Mouse (Mus musculus): ENCODE results near the gene Ythdf1.
A peak's percentile ranks its signal among the peaks of the same experiment; 100 is the strongest.

Gene Ythdf1

GRCm38 (mm10) chr2:180910928-180911327 is 9.8 kb downstream of the Ythdf1 start:
- DNase-seq (ENCODE audit: low read depth, low spot score) = no peak

DNA sequence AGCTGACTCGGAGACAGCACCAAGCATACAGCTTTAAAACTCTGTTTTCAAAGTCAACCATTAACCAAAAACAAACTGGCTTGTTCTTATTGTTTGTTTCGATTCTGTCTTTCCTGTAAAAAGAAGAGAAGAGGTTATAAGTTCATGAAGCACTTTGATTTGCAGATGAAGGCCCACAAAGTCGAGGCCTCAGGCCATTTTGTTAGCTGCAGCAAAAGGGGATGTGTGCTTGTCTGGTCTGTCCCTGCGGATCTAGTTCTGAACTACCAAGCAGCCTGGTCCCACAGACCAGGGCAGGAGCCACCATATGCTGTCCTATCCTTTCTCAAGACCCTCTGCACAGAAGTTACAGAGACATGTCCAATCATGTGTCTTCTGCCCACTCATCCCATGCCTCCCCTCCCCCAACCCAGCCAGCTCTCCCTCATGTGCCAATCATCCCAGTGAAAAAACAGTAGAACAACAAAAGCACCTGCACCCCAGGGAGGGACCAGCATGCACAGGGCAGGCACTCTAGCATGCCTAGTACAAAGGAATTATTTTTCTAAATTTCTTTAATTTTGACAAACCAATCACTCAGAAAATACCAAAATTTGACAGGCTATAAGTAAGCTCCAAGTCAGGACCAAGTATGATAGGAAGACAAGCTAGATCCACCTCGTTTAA is 15.1 kb downstream of the Ythdf1 start:
- DNase-seq (ENCODE audit: low read depth, low spot score) = no peak

DNA sequence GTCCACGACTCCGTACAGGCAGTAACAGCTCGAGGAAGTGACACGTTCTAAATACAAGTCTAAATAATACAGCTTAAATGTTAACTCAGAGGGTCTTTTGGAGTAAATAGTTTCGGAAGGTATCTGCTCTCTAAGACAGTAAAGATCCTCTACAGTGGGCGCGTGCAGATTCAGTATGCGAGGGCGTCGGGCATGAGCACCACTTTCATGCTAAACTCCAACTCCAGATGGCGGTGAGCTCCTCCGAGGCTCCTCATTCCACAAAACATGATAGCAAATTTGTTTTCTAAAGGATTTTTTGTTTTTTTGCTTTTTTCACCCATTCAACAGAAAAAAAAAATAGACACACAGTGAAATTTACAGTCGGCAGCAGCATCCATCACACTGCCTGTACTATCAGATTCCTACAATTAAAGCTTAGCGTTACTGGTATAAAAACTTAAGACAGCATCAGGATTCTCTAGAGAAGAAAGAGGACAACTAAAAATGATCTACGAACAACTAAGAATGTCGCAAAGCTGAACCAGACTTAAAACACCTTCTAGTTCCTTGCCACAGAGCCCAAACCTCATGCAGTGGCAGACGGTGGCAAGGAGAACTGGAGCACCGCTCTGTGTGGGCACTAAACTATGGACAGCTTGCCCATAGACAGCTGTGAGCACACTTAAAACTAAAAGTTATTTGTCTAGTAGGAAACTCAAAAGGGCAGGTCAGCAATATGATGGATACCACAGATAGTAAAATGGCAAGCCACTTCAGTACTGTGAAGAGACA is 16.1 kb downstream of the Ythdf1 start:
- no peak for DNase-seq (ENCODE audit: low read depth, low spot score)

GRCm38 (mm10) chr2:180902086-180902485 is 18.7 kb downstream of the Ythdf1 start:
- DNase-seq (ENCODE audit: low read depth, low spot score) = peak; percentile 29

- no peak for DNase-seq (ENCODE audit: low read depth, low spot score)
Observed at GRCm38 (mm10) chr2:180897857-180898256, 22.9 kb downstream of the Ythdf1 start.

GRCm38 (mm10) chr2:180896819-180897625 is 23.7 kb downstream of the Ythdf1 start:
- no peak for DNase-seq (ENCODE audit: low read depth, low spot score)

- no peak for DNase-seq (ENCODE audit: low read depth, low spot score)
Observed at GRCm38 (mm10) chr2:180895837-180896525, 24.8 kb downstream of the Ythdf1 start.

GRCm38 (mm10) chr2:180895321-180895720 is 25.4 kb downstream of the Ythdf1 start:
- no peak for DNase-seq (ENCODE audit: low read depth, low spot score)

GRCm38 (mm10) chr2:180894734-180895133 is 26.0 kb downstream of the Ythdf1 start:
- peak; percentile 78 for DNase-seq (ENCODE audit: low read depth, low spot score)

GRCm38 (mm10) chr2:180894029-180894623 is 26.6 kb downstream of the Ythdf1 start:
- DNase-seq (ENCODE audit: low read depth, low spot score) = peak; percentile 48

- DNase-seq (ENCODE audit: low read depth, low spot score) = no peak
Observed at GRCm38 (mm10) chr2:180893537-180894028, 27.2 kb downstream of the Ythdf1 start.

GRCm38 (mm10) chr2:180892841-180893521 is 27.8 kb downstream of the Ythdf1 start:
- DNase-seq (ENCODE audit: low read depth, low spot score) = no peak

- DNase-seq (ENCODE audit: low read depth, low spot score) = no peak
Observed at GRCm38 (mm10) chr2:180891835-180892323, 28.9 kb downstream of the Ythdf1 start.

DNA sequence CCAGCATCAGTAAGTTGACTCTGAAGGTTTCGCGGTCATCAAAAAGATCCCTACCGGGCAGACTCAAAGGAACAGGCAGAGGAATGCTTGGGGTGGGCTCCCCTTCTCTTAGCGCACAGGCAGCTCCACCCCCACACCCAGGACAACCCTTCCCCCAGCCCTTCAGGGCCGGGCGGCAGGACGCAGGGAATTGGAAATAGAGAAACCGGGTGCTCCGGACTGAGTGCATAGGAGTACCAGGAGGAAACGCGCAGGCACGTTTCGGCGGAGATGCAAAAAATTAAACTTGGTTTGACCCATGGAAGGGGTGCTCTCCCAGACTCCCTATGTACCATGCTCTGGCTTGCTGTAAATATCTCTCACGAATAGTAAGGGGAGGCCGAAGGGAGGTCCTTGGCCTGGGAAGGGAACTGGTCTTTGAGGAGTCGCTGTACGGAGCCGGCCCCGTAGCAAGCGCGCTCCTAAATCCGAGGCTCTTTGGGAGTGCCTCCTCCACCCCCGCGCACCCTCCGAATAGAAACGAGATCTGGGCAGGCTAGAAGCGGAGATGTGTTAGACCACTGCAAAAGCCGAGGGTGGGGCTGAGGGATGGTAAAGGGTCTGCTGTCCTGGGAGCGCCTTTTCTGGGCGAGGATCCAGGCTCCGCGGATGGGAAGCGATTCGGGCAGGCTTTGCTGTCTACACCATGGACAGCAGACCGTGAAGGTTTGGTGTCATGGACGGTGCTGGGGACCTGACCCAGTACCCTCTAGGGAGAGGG is 29.5 kb downstream of the Ythdf1 start:
- DNase-seq (ENCODE audit: low read depth, low spot score) = no peak

DNA sequence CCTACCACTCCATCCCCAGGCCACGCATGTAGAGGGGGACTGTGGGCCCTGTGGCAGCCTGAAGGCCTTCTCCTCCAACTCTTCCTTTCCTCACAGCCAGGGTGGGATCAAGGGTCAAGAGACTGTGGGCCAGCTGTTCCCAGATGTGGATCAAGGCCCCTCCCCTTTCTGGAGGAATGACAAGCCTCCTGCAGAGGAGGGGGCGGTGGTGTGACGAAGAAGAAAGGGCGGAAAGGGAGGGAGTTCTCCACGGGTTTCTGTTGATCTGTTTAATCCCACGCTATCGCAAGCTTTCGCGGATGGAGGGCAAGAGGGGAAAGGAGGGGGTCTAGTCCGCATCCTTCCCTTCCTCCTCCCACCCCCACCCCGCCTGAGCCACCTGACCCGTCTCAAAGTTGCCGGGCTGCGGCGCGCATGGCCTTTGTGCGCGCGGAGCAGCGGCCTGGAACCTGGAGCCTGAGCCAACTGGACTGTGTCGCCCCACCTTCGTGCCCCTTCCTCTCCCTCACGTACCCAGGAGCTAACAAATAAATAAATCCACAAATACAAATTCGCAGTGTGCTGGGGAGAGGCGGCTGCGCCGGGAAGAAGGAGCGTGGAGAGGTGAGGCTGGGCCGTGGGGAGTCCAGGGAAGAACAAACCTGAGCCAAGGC is 30.2 kb downstream of the Ythdf1 start:
- DNase-seq (ENCODE audit: low read depth, low spot score) = no peak

DNA sequence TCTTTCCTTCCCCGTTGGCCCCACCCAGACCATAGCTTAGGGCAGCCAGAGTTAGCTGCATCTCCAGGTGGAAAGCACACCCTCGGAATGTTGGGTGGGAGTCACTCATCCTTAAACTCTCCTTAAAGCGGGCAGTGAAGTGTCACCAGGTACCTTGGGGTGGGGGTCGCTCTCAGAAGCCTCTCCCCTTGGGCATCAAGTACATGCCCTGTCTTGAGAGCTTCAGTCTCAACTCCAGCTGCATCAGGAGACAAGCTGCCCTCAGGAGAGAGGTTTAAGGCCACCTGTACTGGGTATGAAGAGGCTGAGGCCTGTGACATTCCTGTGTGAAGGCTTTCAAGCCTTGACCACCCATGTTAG is 30.8 kb downstream of the Ythdf1 start:
- DNase-seq (ENCODE audit: low read depth, low spot score) = no peak

- no peak for DNase-seq (ENCODE audit: low read depth, low spot score)
Observed at GRCm38 (mm10) chr2:180889271-180889920, 31.4 kb downstream of the Ythdf1 start.

DNA sequence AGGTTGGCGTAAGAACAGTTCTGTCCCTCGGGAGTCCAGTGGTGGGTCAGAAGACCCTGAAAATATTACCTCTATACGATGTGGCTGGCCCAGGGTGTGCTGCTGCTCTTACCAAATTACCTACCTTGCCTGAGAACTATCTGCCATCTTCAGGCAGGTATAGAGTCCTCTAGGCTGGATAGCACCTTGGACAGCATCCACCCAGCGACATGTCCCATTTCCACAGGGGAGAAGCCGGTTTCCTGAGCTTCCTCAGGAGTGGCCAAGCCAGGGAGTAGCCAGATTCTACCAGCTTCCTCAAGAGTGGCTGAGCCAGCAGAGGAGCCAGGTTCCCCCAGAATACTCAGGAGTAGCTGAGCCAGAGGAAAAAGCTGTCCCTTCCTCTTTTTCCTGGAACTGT is 35.5 kb downstream of the Ythdf1 start:
- DNase-seq (ENCODE audit: low read depth, low spot score) = no peak

DNA sequence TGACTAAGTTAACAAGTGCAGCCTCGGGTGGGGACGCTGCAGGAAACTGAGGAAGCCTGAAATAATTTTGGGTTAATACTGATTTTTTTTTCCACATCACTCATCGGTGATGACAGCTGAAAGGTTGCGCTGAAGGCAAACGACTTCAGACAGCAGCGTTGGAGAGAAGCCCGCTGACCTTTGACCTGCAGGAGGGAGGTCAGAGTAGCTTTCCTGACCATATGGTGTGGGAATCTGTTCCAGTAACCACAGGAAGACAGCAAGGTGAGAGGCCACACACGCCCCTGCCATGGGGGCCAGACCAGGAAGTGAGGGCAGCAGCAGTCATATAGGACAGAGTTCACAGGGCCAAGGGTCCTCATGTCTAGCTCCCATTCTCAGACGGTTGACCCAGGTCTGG is 39.5 kb downstream of the Ythdf1 start:
- no peak for DNase-seq (ENCODE audit: low read depth, low spot score)

All from forelimb bud, embryonic 11.5 days (tissue).